11 mouse cellular contexts compared by ENCODE assay signal in genomic region chr2:20736324-20737015, GRCm38 (mm10).
DNase-seq lines count a peak whose midpoint lies in the region; ATAC-seq and TF ChIP-seq lines count a peak whose summit lies in the region.
"Had no signal": no experiment of that assay in that cellular context is flagged by ENCODE, and none has a peak within 500 bp of the region (broad histone marks: within the 10 kb centered on the region; RNA-seq: fewer than 3 reads in every experiment).

No protein-coding gene starts in this region.

- WGBS in embryonic facial prominence, embryonic 13.5 days, result 35% methylated on average over 7 of the region's 7 CpGs
- 54% methylated on average over 7 of the region's 7 CpGs for WGBS in kidney, postnatal 0 days

- no peak overlapping the region for H3K4me3 ChIP-seq in embryonic facial prominence, embryonic 13.5 days
- peak overlapping the region; percentile 20; the same call in 1 of the 2 replicates for H3K4me3 ChIP-seq in kidney, postnatal 0 days (replicated peaks; ENCODE audit: low read depth, low read length)
- H3K4me3 ChIP-seq: hindbrain, embryonic 13.5 days had no signal

- no peaks in the 10 kb centered on the region for H3K27me3 ChIP-seq in embryonic facial prominence, embryonic 13.5 days
- H3K27me3 ChIP-seq in kidney, postnatal 0 days (ENCODE audit: insufficient read depth, low read length), result no peaks in the 10 kb centered on the region
- H3K27me3 ChIP-seq: hindbrain, embryonic 13.5 days had no signal

- peak overlapping the region; percentile 58 for H3K27ac ChIP-seq in embryonic facial prominence, embryonic 13.5 days
- peak overlapping the region; percentile 75 for H3K27ac ChIP-seq in kidney, postnatal 0 days
- H3K27ac ChIP-seq: hindbrain, embryonic 13.5 days had no signal

- H3K9me3 ChIP-seq in embryonic facial prominence, embryonic 13.5 days, result no peaks in the 10 kb centered on the region
- H3K9me3 ChIP-seq in kidney, postnatal 0 days (replicated peaks; ENCODE audit: low read length), result no peaks in the 10 kb centered on the region
- H3K9me3 ChIP-seq: hindbrain, embryonic 13.5 days had no signal

- DNase-seq in ES-CJ7 (ENCODE audit: low read depth, low spot score), result peak; percentile 57
- DNase-seq in kidney, postnatal 0 days (ENCODE audit: low spot score), result no peak
- DNase-seq in lung, postnatal 25 days (ENCODE audit: low spot score), result peak; percentile 27
- no peak for DNase-seq in frontal cortex, postnatal 10 days (ENCODE audit: low spot score in 2 of 2)
- no peak for DNase-seq in Muller cell, postnatal 12 days (ENCODE audit: inconsistent ontology term)
- DNase-seq: gastrocnemius, postnatal 10 days; thymus, postnatal 14 days had no signal

- no peaks in the 10 kb centered on the region for H3K36me3 ChIP-seq in embryonic facial prominence, embryonic 13.5 days
- no peaks in the 10 kb centered on the region for H3K36me3 ChIP-seq in kidney, postnatal 0 days (ENCODE audit: insufficient read depth, low read length)
- H3K36me3 ChIP-seq: hindbrain, embryonic 13.5 days had no signal

- no peak for TF ChIP-seq CTCF in kidney, postnatal 0 days (IDR thresholded peaks at IDR 0.05; ENCODE audit: low read depth)

- 0 out of 2 replicates have a peak, but pooled peaks have one; percentile 56 for ATAC-seq in embryonic facial prominence, embryonic 13.5 days (ENCODE audit: insufficient number of reproducible peaks, insufficient read depth, low FRiP score, low TSS enrichment, low read depth)
- peak; percentile 76 for ATAC-seq in kidney, postnatal 0 days (replicated peaks; ENCODE audit: low FRiP score, low read depth)
- ATAC-seq in megakaryocyte progenitor cell, adult 5-6 weeks (replicated peaks; ENCODE audit: poor library complexity), result no peak

- no peak overlapping the region for H3K9ac ChIP-seq in embryonic facial prominence, embryonic 13.5 days
- no peak overlapping the region for H3K9ac ChIP-seq in kidney, postnatal 0 days (ENCODE audit: low read depth, low read length)
- H3K9ac ChIP-seq: hindbrain, embryonic 13.5 days had no signal

- peak overlapping the region; percentile 52 for H3K4me2 ChIP-seq in embryonic facial prominence, embryonic 13.5 days
- H3K4me2 ChIP-seq in kidney, postnatal 0 days (ENCODE audit: low read length), result peak overlapping the region; percentile 39
- H3K4me2 ChIP-seq: hindbrain, embryonic 13.5 days; midbrain, embryonic 11.5 days had no signal

- peaks cover 29% of the 10 kb centered on the region for H3K4me1 ChIP-seq in embryonic facial prominence, embryonic 13.5 days
- peaks cover 9% of the 10 kb centered on the region for H3K4me1 ChIP-seq in kidney, postnatal 0 days (replicated peaks; ENCODE audit: insufficient read depth, low read length)
- H3K4me1 ChIP-seq: hindbrain, embryonic 13.5 days had no signal

Comparison
In these comparisons a context has a peak if more than half of its experiments do, and no peak if none do; other contexts are left out.
1. DNase-seq: peak in ES-CJ7 (single experiment) and lung, postnatal 25 days (single experiment); none in kidney, postnatal 0 days (single experiment), frontal cortex, postnatal 10 days (0 of 2) and Muller cell, postnatal 12 days (single experiment).